Mouse (Mus musculus): Measurements from ENCODE around the gene Gm11127.
"Not testable (repeated sequence)": the region's sequence is repeated elsewhere in the genome, so short reads cannot be mapped to it uniquely, and the experiment has no call there.

Gene Gm11127

DNA sequence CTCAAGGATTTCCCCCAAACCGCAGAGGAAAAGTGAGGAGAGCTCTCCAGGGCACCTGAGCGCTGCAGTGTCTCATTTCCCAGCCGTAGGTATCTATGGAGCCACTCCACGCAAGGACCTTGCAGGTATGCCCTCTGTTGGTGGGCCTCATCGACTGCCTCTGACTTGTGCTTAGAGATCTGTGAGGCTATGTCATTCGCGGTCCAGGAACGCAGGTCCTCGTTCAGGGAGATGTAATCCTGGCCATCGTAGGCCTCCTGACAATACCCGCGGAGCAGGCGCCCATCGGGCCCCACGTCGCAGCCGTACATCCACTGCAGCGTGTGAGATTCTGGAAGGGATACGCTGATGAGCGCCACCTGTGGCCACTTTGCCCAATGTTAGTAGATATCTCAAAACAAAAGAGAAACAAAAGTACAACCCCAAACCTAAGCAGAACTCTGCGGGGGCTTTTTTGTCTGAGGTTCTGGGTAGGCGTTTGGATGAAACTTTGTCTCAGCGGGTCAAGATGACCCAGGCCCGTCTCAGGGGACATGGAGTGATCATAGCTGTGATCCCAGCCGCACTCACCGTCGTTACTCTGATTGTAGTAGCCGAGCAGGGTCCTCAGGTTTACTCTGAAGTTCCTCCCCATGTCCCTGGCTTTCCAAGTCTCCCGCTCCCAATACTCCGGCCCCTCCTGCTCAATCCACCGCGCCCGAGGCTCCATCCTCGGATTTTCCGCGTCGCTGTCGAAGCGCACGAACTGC, 26.4 kb downstream of the Gm11127 start:
- DNase-seq (ENCODE audit: low spot score), result not testable (repeated sequence)

DNA sequence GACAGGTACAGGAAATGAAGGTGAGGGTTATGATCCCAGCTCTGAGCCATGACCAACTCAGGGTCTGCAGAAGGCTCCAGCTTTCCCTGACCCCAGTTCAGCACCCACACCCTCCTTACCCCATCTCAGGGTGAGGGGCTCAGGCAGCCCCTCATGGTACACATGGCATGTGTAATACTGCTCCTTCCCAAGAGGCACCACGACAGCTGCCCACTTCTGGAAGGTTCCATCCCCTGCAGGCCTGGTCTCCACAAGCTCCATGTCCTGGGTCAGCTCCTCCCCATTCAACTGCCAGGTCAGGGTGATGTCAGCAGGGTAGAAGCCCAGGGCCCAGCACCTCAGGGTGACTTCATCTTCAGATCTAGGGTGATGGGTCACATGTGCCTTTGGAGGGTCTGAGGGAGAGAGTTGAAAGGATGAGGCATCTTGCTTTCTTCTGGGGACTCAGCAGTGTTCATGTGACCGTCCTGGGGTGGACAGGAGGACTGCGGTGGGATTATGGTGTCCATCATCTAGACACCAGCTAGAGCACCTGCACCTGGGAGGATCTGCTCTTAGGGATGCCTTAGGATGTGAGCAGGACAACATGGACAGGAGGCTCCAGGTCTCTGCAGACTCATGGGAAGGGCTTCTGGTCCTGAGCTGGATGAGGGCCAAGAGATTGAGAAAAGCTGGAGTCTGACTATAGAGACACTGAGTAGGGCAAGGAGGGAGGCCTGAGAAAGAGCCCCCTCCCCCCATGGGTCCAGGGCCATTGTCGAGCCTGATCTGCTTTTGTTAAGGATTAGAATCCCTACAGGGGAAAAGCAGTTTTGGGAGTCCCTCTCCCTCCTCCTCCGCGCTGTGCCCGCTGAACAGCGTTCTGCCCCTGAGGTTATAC, 27.2 kb downstream of the Gm11127 start:
- not testable (repeated sequence) for DNase-seq (ENCODE audit: low spot score)

DNA sequence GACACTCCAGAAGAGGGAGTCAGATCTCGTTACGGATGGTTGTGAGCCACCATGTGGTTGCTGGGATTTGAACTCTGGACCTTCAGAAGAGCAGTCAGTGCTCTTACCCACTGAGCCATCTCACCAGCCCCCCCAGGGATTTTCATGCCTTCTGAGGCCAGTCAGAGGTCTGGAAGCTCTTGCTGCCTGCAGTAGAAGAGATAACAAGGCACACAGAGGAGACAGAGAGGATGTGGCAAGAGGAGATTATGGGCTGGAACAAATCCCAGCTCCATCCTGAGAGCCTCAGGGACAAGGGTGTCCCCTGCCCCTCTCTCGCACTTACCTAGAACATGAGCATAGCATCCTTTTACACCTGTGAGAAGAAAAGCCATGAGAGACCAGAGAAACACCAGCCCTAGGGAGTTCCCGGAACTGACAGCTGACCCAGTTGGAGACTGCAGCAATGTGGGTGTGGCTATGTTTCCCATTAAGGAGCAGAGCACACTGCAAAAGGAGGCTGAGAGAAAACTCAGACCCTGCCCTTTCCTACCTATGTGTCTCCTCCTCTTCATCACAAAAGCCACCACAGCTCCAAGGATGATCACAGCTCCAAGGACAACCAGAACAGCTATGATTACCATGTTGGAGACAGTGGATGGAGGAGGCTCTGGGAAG, 28.0 kb downstream of the Gm11127 start:
- DNase-seq (ENCODE audit: low spot score), result not testable (repeated sequence)

DNA sequence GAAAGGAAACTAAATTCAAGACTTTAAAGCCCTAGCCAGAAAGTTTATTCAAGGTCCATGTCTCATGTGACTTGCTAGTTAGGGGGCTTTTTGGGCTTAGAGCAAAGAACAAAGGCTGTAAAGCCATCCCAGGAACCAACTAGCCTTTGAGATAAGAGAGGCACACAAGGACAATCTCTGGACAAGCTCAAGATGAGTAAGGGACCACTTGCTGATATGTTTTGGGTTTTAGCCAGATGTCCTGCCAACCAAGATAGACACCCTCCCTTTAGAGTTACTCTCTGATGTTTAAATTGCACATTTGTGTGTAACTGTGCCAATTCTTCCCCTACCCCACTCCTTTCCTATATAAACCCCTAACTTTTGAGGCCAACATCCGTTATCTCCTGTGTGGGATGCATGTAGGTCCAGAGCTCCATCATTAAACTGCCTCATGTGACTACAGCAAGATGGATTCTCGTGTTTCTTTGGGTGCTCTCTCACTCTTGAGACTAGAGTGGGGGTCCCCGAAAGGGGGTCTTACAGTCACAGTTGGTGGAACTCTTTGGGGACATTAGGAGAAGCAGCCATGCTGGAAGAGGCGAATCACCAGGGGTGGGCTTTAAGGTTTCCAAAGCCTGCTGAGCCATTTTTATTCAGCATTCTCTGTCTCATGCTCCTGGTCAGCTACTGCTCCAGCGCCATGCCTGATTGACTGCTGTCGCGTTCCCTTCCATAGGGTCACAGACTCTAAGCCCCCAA, 29.1 kb downstream of the Gm11127 start:
- DNase-seq (ENCODE audit: low spot score), result no peak

DNA sequence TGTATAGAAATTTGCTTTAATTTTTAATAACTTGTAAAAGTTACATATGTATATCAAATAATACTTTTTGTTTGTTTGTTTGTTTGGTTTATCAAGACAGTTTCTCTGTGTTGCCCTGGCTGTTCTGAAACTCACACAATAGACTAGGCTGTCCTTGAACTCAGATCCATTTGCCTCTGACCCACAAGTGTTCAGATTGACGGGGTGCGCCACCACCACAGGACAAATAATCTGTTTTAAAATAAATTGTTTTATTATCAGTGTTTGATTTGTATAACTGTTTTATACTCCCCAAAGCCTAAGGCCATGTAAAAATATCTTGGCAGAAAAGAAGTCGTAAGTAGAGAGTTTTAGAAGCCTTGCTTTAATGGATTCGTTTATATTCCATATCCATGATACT, 30.5 kb downstream of the Gm11127 start:
- DNase-seq (ENCODE audit: low spot score), result no peak

DNA sequence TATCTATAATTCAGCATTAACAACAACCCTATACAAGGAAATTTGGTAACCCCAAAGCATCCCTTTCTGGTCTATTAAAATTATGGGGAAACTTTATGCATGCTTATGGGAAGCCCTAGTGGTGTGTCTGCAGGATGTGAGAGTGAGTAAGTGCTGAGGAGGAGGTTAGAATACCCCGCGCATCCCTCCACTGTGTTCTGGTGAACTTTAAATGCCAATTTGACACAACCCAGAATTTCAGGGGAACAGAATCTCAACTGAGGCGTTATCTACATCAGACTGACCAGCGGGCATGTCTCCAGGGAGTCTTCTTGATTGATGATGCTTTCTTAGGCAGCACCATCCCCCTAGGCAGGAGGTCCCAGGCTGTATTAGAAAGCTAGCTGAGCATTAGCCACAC, 32.3 kb downstream of the Gm11127 start:
- no peak for DNase-seq (ENCODE audit: low spot score)

DNA sequence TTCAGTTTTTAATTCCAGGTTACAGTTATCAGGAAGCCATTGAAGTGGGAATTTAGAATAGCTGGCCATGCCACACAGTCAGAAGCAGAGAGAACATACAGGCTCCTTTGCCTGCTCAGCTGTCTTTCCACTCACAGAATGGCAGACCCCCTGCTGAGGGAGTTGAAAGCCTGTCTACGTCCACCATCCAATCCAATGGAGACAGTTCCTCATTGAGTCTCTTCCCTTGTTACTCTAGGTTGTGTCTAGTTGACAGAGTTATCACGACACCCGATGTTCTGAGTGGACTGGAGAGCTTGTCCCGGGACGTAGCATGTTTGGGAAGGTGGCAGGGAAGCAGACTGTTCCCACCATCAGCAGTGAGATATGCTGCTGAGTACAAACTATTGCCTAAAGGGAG, 33.0 kb downstream of the Gm11127 start:
- DNase-seq (ENCODE audit: low spot score), result no peak

DNA sequence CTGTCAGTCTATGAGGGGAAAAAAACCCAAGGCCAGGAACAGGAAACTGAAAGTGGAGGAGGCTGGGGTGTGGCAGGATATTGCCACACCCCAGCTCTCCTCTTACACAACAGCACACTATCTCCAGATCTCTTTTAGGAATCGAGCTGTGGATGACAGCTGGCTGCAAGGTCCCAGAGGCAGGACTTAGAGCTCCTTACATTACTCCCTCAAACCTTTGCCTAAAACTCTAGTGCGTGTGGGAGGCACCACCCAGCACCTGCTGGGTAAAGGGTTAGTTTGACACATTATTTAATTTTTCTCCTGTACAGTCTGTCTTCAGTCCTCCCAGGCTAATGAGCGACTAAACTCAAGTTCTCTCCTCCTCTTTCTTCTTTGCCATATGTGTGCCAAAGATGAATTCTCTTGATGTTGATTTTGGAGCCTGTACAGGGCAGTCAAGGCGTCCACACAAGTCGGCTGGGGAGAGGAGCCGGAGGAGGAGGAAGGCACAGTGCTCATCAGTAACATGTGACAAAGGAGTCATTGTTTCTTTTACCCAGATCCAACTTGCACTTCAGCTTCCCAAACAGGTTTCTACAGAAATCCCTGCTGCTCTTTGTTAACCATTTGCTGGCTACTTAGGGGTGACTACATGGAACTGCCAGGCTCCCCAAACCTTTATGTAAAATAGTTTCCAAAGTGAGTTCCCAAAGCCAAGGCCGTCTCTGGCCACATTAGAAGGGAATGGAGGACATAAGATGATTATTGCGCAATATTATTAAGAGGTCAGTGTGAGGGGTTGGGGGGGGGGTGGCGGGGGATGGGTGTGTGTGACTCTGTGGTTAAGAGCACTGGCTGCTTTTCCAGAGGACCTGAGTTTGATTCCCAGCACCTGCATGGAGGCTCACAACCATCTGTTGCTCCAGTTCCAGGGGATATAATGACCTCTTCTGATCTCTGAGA, 34.2 kb downstream of the Gm11127 start:
- no peak for DNase-seq (ENCODE audit: low spot score)

DNA sequence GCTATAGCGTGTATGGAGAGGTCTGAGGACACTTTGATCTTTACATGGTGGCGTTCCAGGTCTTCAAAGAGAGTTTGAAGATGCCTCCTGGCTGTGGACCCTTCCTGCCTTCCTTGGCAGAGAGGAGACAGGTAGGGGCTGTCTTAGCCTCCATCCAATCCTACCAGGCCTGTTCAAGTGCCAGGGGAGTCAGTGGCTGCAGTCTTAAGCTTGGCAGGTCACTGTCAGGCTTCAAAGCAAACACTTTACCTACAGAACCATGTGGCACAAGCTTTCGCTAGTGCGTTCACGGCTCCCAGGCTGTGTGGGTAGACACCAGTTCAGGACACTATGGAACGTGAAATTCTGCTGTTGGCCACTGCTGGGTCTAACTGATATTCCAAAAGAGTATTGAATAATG, 35.2 kb downstream of the Gm11127 start:
- DNase-seq (ENCODE audit: low spot score), result no peak

DNA sequence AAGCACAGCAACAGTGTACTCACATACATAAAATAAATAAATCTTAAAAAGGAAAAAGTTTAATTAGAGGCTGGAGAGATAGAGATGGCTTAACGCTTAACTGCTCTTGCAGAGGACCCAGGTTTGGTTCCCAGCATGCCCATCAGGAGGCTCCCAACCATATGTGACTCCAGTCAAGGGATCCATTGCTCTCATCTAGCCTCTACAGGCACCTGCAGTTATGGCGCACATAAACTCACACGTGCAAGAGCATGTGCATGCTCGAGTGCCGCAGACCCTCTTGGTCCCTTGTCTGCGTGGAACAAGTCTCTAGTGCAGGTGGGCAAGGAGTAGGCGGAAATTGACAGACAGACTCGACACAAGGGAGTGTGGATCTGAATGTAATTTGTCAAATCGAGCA, 36.1 kb downstream of the Gm11127 start:
- DNase-seq (ENCODE audit: low spot score), result no peak

DNA sequence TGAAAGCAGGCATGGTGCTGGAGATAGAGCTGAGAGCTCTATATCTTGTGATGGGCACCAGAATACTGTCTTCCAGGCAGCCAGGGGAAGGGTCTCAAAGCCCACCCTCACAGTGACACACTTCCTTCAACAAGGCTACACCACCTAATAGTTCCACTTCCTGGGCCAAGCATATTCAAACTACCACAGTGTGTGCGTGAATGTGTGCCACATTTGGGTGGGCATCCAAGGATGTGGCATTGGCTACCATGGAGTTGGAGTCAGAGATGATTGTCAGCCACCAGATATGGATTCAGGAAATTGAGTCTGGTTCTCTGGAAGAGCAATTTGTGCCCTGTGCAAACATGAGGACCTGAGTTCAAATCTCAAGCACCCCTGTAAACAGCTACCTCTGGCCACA, 36.9 kb downstream of the Gm11127 start:
- DNase-seq (ENCODE audit: low spot score), result no peak

DNA sequence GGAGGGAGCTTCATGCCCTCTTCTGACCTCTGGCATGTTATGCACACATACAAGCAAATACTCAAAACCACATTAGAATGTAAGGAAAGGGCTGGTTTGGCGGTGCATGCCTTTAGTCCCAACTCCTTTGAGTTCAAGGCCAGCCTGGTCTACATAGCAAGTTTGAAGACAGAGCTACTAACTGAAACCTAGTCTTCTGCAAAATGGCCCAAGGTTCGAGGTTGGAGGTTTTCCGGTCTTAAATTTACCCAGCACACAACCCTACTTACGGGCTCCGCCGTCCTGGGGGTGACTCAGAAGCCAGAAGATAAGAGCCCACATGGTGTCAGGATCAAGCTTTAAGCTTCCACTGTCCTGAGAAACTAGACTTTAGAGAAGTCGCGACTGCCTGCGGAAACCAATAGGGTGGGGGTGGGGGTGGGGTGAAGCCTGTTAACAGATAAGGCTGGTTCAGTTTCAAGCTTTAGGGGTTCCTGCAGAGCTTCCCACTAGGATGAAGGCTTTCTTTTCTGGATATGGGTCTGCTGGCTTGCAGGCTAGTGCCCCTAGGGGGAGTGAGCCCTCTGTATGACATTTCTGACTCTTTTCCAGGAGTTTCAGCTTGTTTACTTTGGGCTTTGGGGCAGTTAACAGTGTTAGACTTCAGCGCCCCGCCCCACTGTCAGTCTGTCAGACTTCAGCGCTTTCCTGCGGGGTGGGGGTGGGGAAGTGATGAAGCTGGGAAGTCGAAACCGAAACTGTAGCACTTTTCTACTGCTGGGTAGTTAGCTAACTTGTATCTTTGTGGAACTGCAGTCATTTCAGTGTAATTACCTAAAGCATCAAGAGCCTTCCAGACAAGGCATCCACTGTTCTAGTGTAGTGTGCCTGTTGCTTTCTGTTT, 37.7 kb downstream of the Gm11127 start, which contains the start of gene H2-T24:
Gene H2-T24, minus strand, starts transcription at position 370 of the 883 bp plus-strand sequence.
- peak; percentile 41 for DNase-seq (ENCODE audit: low spot score)

DNA sequence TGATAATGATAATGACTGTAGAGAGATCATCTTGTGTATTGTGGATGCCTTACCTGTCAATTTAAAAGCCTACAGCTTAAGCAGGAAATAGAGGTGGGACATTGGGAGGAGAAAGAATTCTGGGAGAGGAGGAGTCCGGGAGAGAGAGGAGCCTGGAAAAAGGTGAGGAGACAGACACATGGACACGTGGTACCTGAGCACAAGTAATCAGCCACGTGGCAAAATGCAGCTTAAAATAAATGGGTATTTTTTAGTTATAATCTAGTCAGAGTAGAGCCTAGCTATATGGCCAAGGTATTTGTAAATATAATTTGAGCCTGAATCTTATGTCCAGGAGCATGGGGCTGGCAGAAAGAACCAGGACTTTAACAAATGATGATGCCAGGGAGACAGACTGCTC, 38.7 kb downstream of the Gm11127 start:
- DNase-seq (ENCODE audit: low spot score), result no peak

DNA sequence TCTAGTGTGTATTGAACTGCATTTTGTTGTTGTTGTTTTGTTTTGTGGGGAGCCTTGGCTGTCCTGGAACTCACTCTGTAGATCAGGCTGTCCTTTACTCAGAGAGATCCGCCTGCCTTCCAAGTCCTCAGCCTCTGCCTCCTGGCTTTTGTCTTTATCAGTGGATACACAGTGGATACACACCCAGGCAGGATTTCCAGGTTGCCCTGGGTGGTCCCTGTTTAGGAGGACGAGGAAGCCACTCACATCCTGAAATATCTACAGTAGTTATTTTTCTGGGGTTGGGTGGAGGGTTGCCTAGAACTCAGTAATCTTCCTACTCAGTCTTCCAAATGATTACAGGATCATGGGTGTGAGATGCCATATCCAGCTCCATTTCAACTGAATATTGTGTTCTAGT, 39.2 kb downstream of the Gm11127 start:
- no peak for DNase-seq (ENCODE audit: low spot score)

DNA sequence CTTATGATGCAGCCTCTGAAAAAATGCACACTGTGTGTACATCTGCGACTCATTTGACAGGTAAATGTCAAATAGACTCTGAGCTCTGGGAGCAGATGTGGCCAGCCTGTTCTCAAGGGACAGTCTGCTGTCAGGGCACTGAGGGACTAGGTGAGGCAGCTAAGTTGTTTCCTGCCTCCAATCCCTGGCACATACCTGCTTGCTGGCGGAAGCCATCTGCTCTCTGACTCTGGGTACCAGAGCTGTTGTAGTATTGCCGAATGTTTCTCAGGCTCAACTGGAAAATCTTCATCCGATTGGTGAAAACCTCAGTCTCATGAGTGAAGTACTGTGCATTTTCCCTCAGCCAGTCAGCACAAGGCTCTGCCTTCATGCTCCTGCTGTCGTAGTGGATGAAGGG, 41.1 kb downstream of the Gm11127 start:
- DNase-seq (ENCODE audit: low spot score), result no peak

DNA sequence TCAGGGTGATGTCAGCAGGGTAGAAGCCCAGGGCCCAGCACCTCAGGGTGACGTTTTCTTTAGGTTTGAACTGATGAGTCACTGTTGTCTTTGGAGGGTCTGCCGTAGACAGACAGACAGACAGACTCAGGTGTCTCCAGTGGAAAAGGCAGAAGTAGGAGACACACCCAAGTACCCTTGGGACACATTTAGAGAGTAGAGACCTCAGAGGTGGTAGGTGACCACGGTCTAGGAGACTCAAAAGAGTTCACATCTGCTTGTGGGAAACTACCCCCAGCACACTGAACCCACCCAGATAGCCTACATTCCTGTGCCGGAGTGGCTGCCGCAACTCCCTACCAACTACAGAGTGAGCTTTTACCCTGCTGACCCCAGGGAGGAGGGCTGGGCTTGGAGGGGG, 43.2 kb downstream of the Gm11127 start:
- DNase-seq (ENCODE audit: low spot score), result no peak
